Comparison of ENCODE assay signal across 8 mouse cellular contexts in the genomic region with DNA sequence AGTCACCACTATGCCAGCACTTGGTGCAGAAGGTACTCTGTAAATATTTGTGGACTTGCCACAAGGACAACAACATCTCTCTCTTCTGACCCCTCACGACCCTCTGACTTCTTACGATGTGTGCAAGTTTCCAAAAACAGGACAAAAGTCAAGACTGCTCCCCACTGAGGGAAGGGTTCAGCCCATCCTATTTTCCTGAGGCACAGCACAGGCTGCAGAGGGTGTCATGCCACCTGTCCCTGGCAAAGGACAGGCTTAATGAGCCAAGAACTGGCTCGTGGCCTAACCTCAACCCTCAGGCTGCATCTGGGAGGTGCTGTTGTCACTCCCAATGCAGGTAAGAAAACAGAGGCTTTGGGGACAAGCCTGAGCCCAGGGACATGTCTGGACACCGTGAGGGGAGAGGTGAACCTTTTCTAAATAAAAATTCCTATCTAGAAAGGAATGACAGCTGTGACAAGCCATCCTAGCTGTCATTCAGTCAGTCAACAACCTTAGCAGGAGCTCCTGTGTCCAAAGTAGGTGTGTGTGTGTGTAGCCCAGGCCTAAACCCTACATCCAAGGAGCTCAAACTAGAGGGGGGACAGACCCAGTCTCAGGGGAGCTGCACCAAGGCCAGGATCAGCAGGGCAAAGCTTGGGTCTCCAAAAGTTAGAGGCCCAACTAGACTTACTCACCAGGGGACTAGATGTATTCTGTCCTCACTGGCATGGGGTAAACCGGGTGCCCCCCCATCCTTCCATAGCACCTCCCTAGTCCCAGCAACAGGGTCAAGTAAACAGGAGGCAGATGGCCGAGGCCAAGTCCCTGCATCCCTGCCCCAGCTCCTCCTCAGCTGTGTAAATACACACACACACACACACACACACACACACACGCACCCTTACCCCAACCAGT. TPM values are rescaled to one million over a fixed set of nuclear protein-coding genes. Genes with fewer than 3 reads are reported as not detected.
A peak's percentile ranks its signal among the peaks of the same experiment; 100 is the strongest.
DNase-seq lines count a peak whose midpoint lies in the region; ATAC-seq lines count a peak whose summit lies in the region.
"Had no signal": no experiment of that assay in that cellular context is flagged by ENCODE, and none has a peak within 500 bp of the region (broad histone marks: within the 10 kb centered on the region; RNA-seq: fewer than 3 reads in every experiment).

No protein-coding gene starts in this region.

- WGBS in kidney, embryonic 16.5 days, result 48% methylated on average over 7 of the region's 7 CpGs
- WGBS in embryonic facial prominence, embryonic 13.5 days, result 65% methylated on average over 7 of the region's 7 CpGs
- WGBS in lung, embryonic 15.5 days, result 54% methylated on average over 7 of the region's 7 CpGs

- H3K4me1 ChIP-seq in kidney, embryonic 16.5 days (ENCODE audit: insufficient read depth, low read length), result peaks cover 62% of the 10 kb centered on the region
- H3K4me1 ChIP-seq in embryonic facial prominence, embryonic 13.5 days, result peaks cover 50% of the 10 kb centered on the region
- peaks cover 65% of the 10 kb centered on the region for H3K4me1 ChIP-seq in lung, embryonic 15.5 days

- peak overlapping the region; percentile 48; the same call in 1 of the 2 replicates for H3K9ac ChIP-seq in kidney, embryonic 16.5 days (replicated peaks; ENCODE audit: low read length)
- peak overlapping the region; percentile 37; the same call in 1 of the 2 replicates for H3K9ac ChIP-seq in embryonic facial prominence, embryonic 13.5 days
- no peak overlapping the region for H3K9ac ChIP-seq in lung, embryonic 15.5 days

- H3K4me2 ChIP-seq in kidney, embryonic 16.5 days (replicated peaks; ENCODE audit: low read depth, low read length), result 0 out of 2 replicates have a peak overlapping the region, but pooled peaks have one; percentile 2
- H3K4me2 ChIP-seq in embryonic facial prominence, embryonic 13.5 days, result no peak overlapping the region; the same call in 1 of the 2 replicates
- peak overlapping the region; percentile 25; the same call in 1 of the 2 replicates for H3K4me2 ChIP-seq in lung, embryonic 15.5 days

- no peaks in the 10 kb centered on the region for H3K27me3 ChIP-seq in kidney, embryonic 16.5 days (ENCODE audit: insufficient read depth, low read length)
- no peaks in the 10 kb centered on the region for H3K27me3 ChIP-seq in embryonic facial prominence, embryonic 13.5 days
- H3K27me3 ChIP-seq in lung, embryonic 15.5 days, result no peaks in the 10 kb centered on the region

- 0 out of 2 replicates have a peak, but pooled peaks cover 2% of the 10 kb centered on the region for H3K36me3 ChIP-seq in kidney, embryonic 16.5 days (ENCODE audit: insufficient read depth, low read length)
- H3K36me3 ChIP-seq in embryonic facial prominence, embryonic 13.5 days, result peaks cover 5% of the 10 kb centered on the region; the same call in 1 of the 2 replicates
- no peaks in the 10 kb centered on the region for H3K36me3 ChIP-seq in lung, embryonic 15.5 days

- H3K27ac ChIP-seq in kidney, embryonic 16.5 days (ENCODE audit: low read length), result 0 out of 2 replicates have a peak overlapping the region, but pooled peaks have one; percentile 19
- peak overlapping the region; percentile 22; the same call in 1 of the 2 replicates for H3K27ac ChIP-seq in embryonic facial prominence, embryonic 13.5 days
- peak overlapping the region; percentile 65 for H3K27ac ChIP-seq in lung, embryonic 15.5 days
- H3K27ac ChIP-seq: hindbrain, postnatal 0 days had no signal

- no peak for DNase-seq in kidney, adult 9 months
- peak; percentile 82 to 89 for DNase-seq in cerebellum, adult 18-20 months
- DNase-seq in spleen, adult 18-20 months, result no peak
- DNase-seq in urinary bladder, postnatal 25 days (ENCODE audit: low spot score), result no peak

- no peak for ATAC-seq in kidney, embryonic 16.5 days (ENCODE audit: low FRiP score, low TSS enrichment)
- ATAC-seq in embryonic facial prominence, embryonic 13.5 days (ENCODE audit: insufficient number of reproducible peaks, insufficient read depth, low FRiP score, low TSS enrichment, low read depth), result no peak
- no peak for ATAC-seq in lung, embryonic 15.5 days (ENCODE audit: borderline replicate concordance, extremely low read depth, low FRiP score, low TSS enrichment)
- ATAC-seq: hindbrain, postnatal 0 days had no signal

- no peak overlapping the region for H3K4me3 ChIP-seq in kidney, embryonic 16.5 days (ENCODE audit: low read length)
- H3K4me3 ChIP-seq in embryonic facial prominence, embryonic 13.5 days, result no peak overlapping the region
- no peak overlapping the region for H3K4me3 ChIP-seq in lung, embryonic 15.5 days

- H3K9me3 ChIP-seq in kidney, embryonic 16.5 days (ENCODE audit: low read length), result no peaks in the 10 kb centered on the region
- no peaks in the 10 kb centered on the region for H3K9me3 ChIP-seq in embryonic facial prominence, embryonic 13.5 days
- no peaks in the 10 kb centered on the region for H3K9me3 ChIP-seq in lung, embryonic 15.5 days

RNA-seq across cellular contexts. Expression of a gene that starts 3.3 kb away (rescaled TPM):
- 172 and 202 TPM in 2 replicates for polyA plus RNA-seq in kidney, embryonic 16.5 days (2015; fragmentation: Nextera tagmentation; extraction: Ambion mirVana)
- 116 and 118 TPM in 2 replicates for polyA plus RNA-seq in embryonic facial prominence, embryonic 13.5 days (2015; fragmentation: Nextera tagmentation; extraction: Ambion mirVana)
- polyA plus RNA-seq in lung, embryonic 15.5 days (2015; fragmentation: Nextera tagmentation; extraction: Ambion mirVana), result 139 and 155 TPM in 2 replicates

RNA-seq across cellular contexts. Expression of a gene that starts 19.9 kb away (rescaled TPM):
- polyA plus RNA-seq in kidney, embryonic 16.5 days (2015; fragmentation: Nextera tagmentation; extraction: Ambion mirVana), result 153 and 161 TPM in 2 replicates
- 155 TPM in 2 replicates for polyA plus RNA-seq in embryonic facial prominence, embryonic 13.5 days (2015; fragmentation: Nextera tagmentation; extraction: Ambion mirVana)
- polyA plus RNA-seq in lung, embryonic 15.5 days (2015; fragmentation: Nextera tagmentation; extraction: Ambion mirVana), result 139 and 140 TPM in 2 replicates

RNA-seq across cellular contexts. Expression of a gene that starts 46.5 kb away (rescaled TPM):
- 67.5 and 69.3 TPM in 2 replicates for polyA plus RNA-seq in kidney, embryonic 16.5 days (2015; fragmentation: Nextera tagmentation; extraction: Ambion mirVana)
- 53.8 and 67.7 TPM in 2 replicates for polyA plus RNA-seq in embryonic facial prominence, embryonic 13.5 days (2015; fragmentation: Nextera tagmentation; extraction: Ambion mirVana)
- 56.1 and 64.7 TPM in 2 replicates for polyA plus RNA-seq in lung, embryonic 15.5 days (2015; fragmentation: Nextera tagmentation; extraction: Ambion mirVana)

Comparison
In these comparisons a context has a peak if more than half of its experiments do, and no peak if none do; other contexts are left out.
1. DNase-seq: peak in cerebellum, adult 18-20 months (2 of 2); none in kidney, adult 9 months (single experiment), spleen, adult 18-20 months (0 of 2) and urinary bladder, postnatal 25 days (single experiment).
2. Peak in every context shown above with its lines, with median percentiles within 50 percentile points of each other: H3K27ac ChIP-seq.